Mouse (Mus musculus) frontal cortex, postnatal 14 days (tissue): ENCODE measurements around the gene Il13.

Experiments
- DNase-seq, 2 experiments: peaks; one replicate each; pipeline ENCODE4 v3.0.0; 2022; ENCODE audit warnings: low spot score in 2 of 2

The Il13 gene

DNA sequence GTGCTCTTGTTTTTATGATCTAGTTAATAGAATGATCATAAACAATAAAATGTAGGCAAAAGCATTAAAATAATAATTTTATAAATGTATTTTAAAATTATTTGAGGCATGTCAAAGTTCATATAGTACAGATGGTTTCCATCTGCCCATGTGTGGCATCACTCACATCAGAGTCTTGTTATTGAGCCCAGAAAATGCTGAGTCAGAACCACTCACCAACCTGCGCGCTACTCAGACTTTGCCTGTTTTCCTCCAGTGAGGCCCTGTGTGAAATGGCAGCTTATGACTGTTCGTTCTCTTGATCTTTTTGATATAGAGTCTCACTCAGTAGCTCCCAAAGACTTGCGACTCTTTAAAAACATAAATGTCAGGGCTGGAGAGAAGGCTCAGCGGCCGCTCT is 49.0 kb downstream of the Il13 start:
- no peak for DNase-seq

DNA sequence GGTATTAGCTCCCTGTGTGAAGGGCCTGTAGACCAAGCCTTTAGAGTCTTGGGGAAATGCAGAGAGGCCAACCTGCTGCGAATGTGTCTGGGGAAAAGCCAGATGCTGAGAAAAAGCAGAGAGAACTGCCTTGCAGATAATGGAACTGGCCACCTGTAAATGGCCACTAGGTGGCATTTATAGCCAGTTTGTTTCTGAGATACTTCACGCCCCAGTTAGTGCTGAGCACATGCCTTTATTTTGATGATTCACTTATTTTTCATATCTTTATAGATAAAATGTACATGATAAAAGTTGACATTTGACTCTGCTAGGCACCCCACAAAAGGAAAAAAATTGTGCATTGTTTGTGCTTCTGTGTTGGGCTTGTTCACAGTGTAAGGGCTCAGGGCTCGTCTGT is 49.7 kb downstream of the Il13 start:
- DNase-seq = no peak

DNA sequence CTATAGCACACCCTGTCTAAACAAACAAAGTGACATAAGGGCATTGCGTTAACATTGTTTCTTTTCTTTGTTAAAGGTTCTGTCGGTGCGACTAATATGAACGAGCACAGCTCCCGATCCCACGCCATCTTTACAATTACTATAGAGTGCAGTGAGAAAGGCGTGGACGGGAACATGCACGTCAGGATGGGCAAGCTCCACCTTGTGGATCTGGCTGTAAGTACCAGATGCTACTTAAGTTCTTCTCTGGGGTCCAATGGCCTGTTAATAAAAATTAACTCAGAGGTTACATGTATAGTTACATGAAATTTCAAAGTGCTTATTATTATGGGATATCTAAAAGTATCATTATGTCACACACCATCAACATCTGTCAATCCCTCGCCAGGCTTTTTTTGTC is 51.4 kb downstream of the Il13 start:
- no peak for DNase-seq
